20 mouse cellular contexts compared by ENCODE assay signal in the genomic region with DNA sequence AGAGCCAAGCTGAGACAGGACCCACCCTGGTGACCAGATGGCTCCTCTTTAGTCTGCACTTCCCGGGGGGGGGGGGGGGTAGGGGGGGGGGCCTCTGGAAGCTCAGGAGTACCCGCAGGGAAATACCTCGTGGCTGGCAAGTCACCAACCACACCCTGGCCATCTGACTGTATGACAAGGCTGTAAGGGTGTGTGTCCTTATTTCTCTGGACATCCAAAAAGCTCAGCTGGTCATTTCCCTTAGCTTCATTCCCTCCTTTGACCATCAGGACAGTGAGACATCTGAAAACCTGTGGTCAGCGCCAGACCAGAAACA.
A peak's percentile ranks its signal among the peaks of the same experiment; 100 is the strongest.
DNase-seq lines count a peak whose midpoint lies in the region; ATAC-seq lines count a peak whose summit lies in the region.
"Had no signal": no experiment of that assay in that cellular context is flagged by ENCODE, and none has a peak within 500 bp of the region (broad histone marks: within the 10 kb centered on the region; RNA-seq: fewer than 3 reads in every experiment).

No protein-coding gene starts in this region.

- ATAC-seq in hindbrain, embryonic 16.5 days: no peak
- ATAC-seq: activated CD4-positive, CD25-positive, alpha-beta regulatory T cell, adult 4 months; forebrain, embryonic 16.5 days; Patski had no signal

- H3K9me3 ChIP-seq in hindbrain, embryonic 10.5 days: no peaks in the 10 kb centered on the region
- H3K9me3 ChIP-seq in hindbrain, embryonic 16.5 days (ENCODE audit: control insufficient read depth, low read length): no peaks in the 10 kb centered on the region

- H3K9ac ChIP-seq in hindbrain, embryonic 16.5 days (ENCODE audit: low read depth, low read length): no peak overlapping the region
- H3K9ac ChIP-seq: hindbrain, embryonic 14.5 days had no signal

- WGBS in hindbrain, embryonic 10.5 days: 64% methylated on average over 4 of the region's 4 CpGs
- WGBS in hindbrain, embryonic 16.5 days: 45% methylated on average over 3 of the region's 4 CpGs

- DNase-seq in hindbrain, embryonic 10.5 days (ENCODE audit: low spot score): no peak
- DNase-seq in MN1 (ENCODE audit: low spot score): peak; percentile 39
- DNase-seq in cerebellum, adult 18-20 months: peak; percentile 77 to 82
- peak; percentile 89 to 90 for DNase-seq in cerebellum, postnatal 36 days
- DNase-seq in layer of hippocampus, adult 9-10 months (ENCODE audit: low spot score): no peak
- DNase-seq in right cerebral cortex, adult 2 months (ENCODE audit: low spot score in 2 of 2): no peak
- no peak for DNase-seq in ovary, adult 18-20 months (ENCODE audit: low spot score)
- DNase-seq: adrenal gland, postnatal 36 days; B cell, adult 2 months; heart, postnatal 10 days; kidney, adult 2 months; kidney, postnatal 14 days; spleen, adult 18-20 months; thymus, adult 2 months had no signal

- no peaks in the 10 kb centered on the region for H3K27me3 ChIP-seq in hindbrain, embryonic 10.5 days (ENCODE audit: insufficient read depth, poor library complexity, severe bottlenecking)
- H3K27me3 ChIP-seq in hindbrain, embryonic 16.5 days (replicated peaks; ENCODE audit: control insufficient read depth, insufficient read depth, low read length): no peaks in the 10 kb centered on the region
- H3K27me3 ChIP-seq: Patski had no signal

- H3K4me1 ChIP-seq in hindbrain, embryonic 10.5 days (replicated peaks): peaks cover 13% of the 10 kb centered on the region
- no peaks in the 10 kb centered on the region for H3K4me1 ChIP-seq in hindbrain, embryonic 16.5 days (ENCODE audit: control insufficient read depth, insufficient read depth, low read depth, low read length)

- H3K4me3 ChIP-seq in hindbrain, embryonic 10.5 days: no peak overlapping the region
- no peak overlapping the region for H3K4me3 ChIP-seq in hindbrain, embryonic 16.5 days (ENCODE audit: low read length)

- H3K36me3 ChIP-seq in hindbrain, embryonic 10.5 days: no peaks in the 10 kb centered on the region
- H3K36me3 ChIP-seq in hindbrain, embryonic 16.5 days (ENCODE audit: control insufficient read depth, insufficient read depth, low read length): no peaks in the 10 kb centered on the region

- H3K4me2 ChIP-seq in hindbrain, embryonic 16.5 days (ENCODE audit: low read length): no peak overlapping the region
- H3K4me2 ChIP-seq: hindbrain, embryonic 14.5 days; liver, embryonic 11.5 days had no signal

- 0 out of 2 replicates have a peak overlapping the region, but pooled peaks have one; percentile 23 for H3K27ac ChIP-seq in hindbrain, embryonic 10.5 days
- no peak overlapping the region for H3K27ac ChIP-seq in hindbrain, embryonic 16.5 days (ENCODE audit: low read depth, low read length)
- H3K27ac ChIP-seq: hindbrain, embryonic 14.5 days had no signal

Comparison
In these comparisons a context has a peak if more than half of its experiments do, and no peak if none do; other contexts are left out.
1. DNase-seq: peak in MN1 (single experiment), cerebellum, adult 18-20 months (2 of 2) and cerebellum, postnatal 36 days (2 of 2); none in hindbrain, embryonic 10.5 days (single experiment), layer of hippocampus, adult 9-10 months (single experiment), right cerebral cortex, adult 2 months (0 of 2) and ovary, adult 18-20 months (single experiment).